Mouse (Mus musculus) kidney, adult 18-20 months (tissue): ENCODE measurements at regions not wholly inside any gene's neighbourhood (a gene's known extent, or its start where the extent isn't known, plus 50 kb on each side); places are given as distances from the start of the nearest gene placed in this dataset.

Source experiments
- DNase-seq: peaks from one replicate; pipeline ENCODE4 v3.0.0; 2021

DNA sequence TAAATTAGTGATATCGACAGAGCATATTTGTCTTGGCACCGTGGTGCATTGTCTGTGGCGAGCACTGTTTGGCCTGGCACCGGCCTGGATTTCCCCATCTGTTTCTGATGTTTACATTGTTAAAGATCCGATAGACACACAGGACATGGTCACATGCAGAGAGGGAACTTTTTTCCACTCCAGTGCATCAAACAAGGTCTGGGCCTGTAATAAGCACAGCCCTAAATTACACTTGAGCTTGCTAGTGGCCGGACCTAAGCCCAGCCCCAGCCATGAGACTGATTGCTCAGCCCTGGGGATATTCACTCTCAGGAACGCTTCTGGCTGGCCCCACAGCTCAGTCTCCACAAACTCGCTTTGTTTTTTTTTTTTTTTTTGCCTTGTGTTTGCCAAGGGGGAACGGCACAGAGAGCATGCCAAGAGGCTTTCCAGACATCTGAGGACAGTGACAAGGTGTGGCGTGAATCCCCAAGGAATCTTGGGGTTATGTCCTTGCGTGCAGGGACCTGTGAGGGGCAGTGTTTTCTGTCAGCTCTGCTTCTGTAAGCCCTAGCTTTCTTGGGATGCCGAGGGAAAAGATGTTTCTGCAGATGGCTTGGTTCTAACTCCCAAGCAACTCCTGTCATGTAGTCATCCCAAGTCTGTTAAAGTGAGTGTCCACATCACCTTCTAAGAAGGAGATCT lies 147.3 kb downstream of the Slc4a3 start:
- no peak for DNase-seq

GRCm38 (mm10) chr1:75704832-75705650 lies 159.0 kb downstream of the Slc4a3 start:
- DNase-seq, result no peak

GRCm38 (mm10) chr1:75706126-75706525 lies 160.1 kb downstream of the Slc4a3 start:
- no peak for DNase-seq

DNA sequence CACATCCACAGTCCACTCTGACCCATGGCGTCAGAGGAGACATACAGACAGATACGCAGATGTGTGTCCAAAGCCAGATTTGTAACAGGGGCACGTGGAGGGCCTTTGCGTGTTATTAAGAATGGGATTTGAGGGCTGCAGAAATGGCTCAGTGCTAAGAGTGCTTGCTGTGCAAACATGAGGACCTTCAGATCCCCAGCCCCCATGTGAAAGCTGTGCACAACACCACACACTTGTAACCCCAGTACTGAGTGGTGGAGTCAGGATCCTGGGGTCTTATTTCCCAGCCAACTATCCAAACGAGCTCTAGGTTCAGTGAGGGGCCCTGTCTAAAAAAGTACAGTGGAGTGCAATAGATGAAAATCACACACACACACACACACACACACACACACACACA lies 177.4 kb downstream of the Slc4a3 start:
- DNase-seq, result no peak

DNA sequence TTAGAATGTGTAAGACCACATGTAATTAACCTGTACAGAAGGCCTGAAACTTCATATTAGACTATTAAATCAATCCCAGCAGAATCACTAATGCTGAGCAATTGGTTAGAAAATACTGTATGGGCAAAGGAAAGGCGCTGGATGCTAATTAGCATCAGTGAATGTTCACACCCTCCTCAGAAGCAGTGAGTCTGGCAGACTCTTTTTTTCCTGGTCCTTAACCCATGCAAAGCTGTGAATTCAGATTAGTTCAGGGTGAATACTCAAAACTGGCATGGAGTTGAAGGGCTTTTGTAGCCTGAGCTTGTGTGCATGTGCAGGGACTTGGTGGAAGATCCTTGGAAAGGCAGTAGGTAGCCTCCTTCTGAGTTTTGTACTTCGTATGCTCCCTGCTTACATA lies 179.3 kb downstream of the Slc4a3 start:
- no peak for DNase-seq

GRCm38 (mm10) chr1:75728859-75729258 lies 182.8 kb downstream of the Slc4a3 start:
- no peak for DNase-seq

GRCm38 (mm10) chr1:75733791-75734190 lies 187.7 kb downstream of the Slc4a3 start:
- DNase-seq, result no peak

DNA sequence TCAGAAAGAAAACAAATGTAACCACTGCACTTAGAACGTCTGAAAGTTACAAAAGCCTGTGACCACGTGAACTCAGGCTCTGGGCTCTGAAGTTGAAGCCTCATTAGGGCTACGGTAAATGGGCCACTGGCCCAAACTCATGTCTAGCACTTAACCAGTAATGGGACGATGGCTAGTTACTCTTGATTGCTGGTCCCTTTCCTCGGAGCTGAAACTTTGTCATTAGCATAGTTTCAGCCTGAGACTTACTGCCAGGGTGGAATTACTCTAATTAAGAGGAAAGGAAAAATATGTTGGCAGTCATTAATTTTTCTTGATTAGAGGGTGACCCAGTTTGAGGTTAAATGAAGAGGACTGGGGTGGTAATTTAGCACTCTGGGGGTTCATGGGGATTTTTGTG lies 192.6 kb downstream of the Slc4a3 start:
- no peak for DNase-seq

- DNase-seq, result no peak
These were observed 203.7 kb downstream of the Slc4a3 start for GRCm38 (mm10) chr1:75749665-75750221.

- no peak for DNase-seq
These were observed 226.1 kb downstream of the Slc4a3 start for GRCm38 (mm10) chr1:75772131-75772530.

DNA sequence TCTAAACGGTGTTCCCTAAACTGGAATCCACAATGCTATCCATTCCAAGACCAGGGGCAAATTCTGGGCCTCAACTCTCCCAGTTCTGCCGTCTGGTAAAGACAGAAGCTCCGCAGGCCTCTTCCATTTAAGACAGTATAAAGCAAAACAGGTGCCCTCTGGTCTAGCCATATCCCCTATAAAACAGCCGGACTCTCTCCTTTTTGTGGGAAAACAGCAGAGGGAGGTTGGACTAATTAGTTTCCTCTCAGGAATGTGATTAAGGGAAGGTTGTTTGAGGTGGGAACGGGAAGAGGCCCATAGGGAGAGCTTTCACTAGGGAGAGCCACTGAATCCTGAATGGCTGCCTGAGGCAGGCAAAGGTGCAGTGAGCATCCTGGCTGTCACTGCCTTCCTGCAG lies 226.9 kb downstream of the Slc4a3 start:
- DNase-seq, result no peak

DNA sequence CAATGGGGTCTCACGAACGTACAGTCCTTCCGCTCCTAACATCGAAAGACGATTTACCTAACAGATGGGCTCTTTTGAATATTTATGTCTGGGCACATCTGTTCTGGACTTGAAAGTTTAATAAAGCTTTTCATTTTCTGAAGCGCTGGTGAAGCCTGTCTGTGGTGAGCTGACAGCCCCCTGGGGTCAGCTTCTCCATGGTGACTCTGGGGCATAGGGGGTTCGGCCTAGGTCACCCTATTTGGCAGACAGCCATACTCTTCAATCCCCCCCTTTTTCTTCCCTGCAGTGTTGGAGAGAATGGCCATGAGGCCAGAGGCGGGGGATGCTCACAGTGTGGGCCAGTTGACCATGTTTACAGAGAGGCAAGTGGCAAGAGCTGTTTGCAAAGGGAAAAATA lies 232.8 kb downstream of the Slc4a3 start:
- DNase-seq, result no peak

DNA sequence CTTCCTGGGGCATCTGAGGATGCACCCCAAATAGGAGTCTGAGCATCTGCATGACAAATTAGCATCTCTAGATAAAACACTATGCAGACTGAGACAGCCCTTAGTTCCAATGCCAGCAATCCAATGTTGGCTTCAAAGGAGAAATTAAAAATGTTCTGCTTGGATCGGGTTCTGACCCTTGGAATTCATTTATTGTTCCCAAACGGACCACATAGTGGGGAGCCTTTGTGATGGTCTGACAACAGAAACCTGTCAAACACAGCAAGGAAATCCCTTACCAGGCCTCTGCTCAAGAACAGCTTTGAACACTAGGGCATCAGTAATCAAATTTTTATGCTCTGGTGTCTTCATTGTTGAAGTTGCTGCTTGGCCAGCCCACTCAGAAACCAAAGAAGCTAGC lies 237.1 kb downstream of the Slc4a3 start:
- DNase-seq, result no peak

GRCm38 (mm10) chr1:75786173-75786820 lies 240.2 kb downstream of the Slc4a3 start:
- no peak for DNase-seq

DNA sequence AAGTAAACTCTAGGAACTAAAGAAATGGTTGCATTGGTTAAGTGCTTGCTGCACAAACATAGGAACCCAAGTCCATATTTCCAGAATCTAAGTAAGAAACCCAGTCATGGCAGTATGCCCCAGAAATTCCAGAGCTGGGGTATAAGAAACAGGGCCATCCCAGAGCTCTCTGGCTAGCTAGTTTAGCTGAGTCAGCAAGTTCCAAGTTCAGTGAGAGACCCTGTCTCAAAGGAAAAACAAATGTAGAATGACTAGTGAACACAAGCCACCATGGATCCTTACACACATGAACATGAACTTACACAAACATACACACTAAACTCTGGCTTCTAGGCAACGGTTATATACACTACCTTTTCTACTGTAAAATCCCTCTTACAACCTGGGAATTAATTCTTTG lies 245.4 kb downstream of the Slc4a3 start:
- DNase-seq, result no peak

- no peak for DNase-seq
These were observed 251.7 kb downstream of the Slc4a3 start for GRCm38 (mm10) chr1:75797793-75798192.

- no peak for DNase-seq
These were observed 252.5 kb downstream of the Slc4a3 start for GRCm38 (mm10) chr1:75798375-75799099.

GRCm38 (mm10) chr1:75804473-75804872 lies 258.4 kb downstream of the Slc4a3 start:
- DNase-seq, result no peak

GRCm38 (mm10) chr1:75812471-75812870 lies 266.4 kb downstream of the Slc4a3 start:
- DNase-seq, result no peak

DNA sequence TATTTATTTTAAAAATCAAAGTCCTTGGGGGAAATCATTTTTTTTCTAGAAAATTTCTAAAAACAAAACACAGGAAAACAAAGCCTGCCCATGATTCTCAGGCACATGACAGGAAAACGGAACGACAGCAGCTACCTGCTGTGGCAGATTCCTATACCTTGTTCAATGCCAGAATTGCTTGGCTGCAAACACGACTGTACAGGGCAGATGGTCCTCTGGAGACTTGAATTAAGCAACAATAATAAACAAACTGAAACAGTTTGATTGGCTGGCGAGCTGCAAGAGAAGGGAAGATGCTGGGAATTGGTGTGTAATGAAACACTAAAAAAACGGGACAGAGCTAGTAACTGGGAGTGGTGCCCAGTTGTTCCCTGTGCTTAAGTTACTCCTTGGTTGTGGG lies 280.1 kb downstream of the Slc4a3 start:
- DNase-seq, result no peak

DNA sequence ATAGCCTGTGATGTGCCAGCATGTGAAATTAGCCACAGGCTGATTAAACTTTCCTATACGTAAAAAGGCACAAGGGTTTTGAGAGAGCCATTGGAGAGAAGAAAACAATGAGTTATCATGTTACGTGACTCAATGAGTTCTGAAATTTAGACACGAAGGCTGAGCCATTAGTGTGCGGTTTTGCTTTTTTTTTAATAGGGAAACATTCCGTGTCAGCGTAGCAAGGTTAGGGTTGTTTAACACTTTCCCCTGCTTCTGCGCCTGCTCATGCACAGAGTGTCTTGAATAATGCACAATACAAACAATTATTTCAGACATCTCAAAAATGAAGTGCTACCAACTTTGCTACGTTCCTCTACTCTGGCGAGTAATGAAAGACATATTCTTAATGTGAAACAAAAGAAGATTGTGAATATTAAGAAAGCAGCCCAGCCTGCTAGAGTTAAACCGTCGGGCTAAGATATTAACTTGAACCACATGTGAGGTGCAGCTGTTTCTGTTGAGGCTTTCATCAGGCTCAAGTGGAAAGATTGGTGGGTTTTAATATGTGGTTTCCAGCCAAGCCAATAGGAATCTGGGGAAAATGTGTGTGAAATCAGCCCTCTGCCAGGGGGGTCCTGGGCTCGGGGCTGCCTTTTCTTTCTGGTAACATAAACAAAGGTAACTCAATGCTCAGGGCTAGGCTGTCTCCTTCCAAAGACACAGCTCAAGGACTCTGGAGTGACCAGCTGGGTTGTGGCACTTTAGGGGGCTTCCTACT lies 287.2 kb downstream of the Slc4a3 start:
- no peak for DNase-seq

GRCm38 (mm10) chr1:75834361-75834760 lies 288.3 kb downstream of the Slc4a3 start:
- no peak for DNase-seq
